Mouse (Mus musculus): ENCODE measurements around the gene Bnip3.

Gene Bnip3

DNA sequence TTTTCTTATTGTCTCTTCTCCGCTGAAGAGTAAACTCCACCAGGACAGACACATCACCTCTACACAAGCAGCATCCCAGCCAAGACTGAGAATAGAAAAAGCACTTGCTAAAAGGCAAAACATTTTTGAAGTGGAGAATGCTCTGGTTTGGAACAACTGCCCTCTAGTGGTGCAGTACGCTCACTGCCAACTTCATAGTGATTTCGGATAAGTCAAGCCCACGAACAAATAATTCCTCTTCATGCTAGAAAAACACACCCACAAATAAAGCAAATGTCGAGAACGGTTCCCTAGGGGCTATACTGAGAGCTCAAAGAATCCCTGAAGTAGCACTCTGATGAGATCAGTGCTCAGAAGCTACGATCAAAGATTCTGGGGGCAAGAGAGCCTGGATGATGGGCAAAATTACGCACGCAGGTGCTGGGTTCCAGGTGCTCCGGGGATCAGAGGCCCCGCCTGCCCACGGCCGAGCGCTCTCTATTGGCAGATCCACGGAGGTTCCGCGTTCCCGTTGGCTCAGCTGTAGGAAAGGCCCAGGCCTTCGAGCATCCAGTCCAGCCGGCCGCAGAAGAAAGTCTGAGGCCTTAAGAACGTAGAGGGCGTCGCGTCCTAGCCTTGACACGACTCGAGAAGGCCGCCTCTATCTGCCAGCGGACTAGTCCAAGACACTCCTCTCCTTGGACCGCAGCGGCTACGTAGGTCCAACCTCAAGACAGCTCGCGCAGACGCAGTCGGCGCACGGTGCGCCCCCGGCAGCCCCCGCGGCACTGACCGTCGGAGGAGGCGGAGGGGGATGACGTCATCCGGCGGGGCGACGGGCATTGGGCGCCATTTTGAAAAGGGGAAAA lies 63.6 kb downstream of the Bnip3 start, which contains the start of the genes Ppp2r2d and Mapk1ip1:
TSS of gene Ppp2r2d (plus strand) at position 536 of the 848 bp plus-strand sequence.
TSS of gene Mapk1ip1 (minus strand) at position 730 of the 848 bp plus-strand sequence.
- peak; percentile 95 for DNase-seq (ENCODE audit: low read depth, low spot score)

GRCm38 (mm10) chr7:138845111-138845510 lies 64.2 kb downstream of the Bnip3 start:
- no peak for DNase-seq (ENCODE audit: low read depth, low spot score)

GRCm38 (mm10) chr7:138843421-138843820 lies 65.9 kb downstream of the Bnip3 start:
- DNase-seq (ENCODE audit: low read depth, low spot score) = no peak

DNA sequence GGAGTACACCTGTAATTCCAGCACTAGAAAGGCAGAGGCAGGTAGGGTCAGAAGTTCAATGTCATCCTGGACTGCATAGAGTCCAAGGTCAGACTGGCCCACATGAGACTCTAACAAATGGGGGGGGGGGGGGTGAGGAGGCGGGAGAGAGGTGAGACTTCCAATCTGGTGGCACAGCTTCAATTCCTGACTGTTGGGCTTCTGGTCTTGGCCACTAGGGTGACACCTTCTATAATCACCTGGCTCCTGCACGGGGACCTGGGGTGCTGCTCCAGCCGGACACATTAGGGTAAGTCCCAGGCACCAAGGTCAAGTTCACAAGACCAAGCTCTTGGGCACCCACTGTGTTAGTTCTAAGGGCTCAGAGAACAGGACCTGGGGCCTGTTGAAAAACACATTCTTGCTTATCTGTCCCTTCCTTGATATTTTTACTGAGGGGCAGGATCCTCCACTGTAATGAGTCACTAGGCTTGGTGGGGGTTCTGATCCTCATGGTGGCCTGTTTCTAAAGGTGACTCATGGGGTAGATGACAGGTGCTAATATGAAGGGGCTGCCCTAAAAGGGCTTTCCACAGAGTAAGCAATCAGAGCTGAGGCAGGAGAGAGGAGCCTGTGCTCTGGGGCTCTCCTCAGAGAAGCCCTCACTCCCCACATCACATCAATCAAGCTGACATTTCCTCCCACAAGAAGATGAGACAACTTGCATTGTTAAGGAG lies 67.7 kb downstream of the Bnip3 start:
- no peak for DNase-seq (ENCODE audit: low read depth, low spot score)

All from retina, postnatal 7 days (tissue).